Mouse (Mus musculus) A20 (cell line): ENCODE measurements around the gene 5830473C10Rik.
A peak's percentile ranks its signal among the peaks of the same experiment; 100 is the strongest.

Source experiments
- DNase-seq: peaks from one replicate; pipeline ENCODE4 v3.0.0-alpha.2; 2011; ENCODE audit warnings: low read depth, low spot score

The 5830473C10Rik gene

GRCm38 (mm10) chr5:90560743-90561142 lies at the start of gene 5830473C10Rik:
5830473C10Rik (plus strand) TSS chr5:90561107.
- DNase-seq = no peak

GRCm38 (mm10) chr5:90512288-90512955 lies 48.5 kb upstream of the 5830473C10Rik start:
- peak; percentile 5 for DNase-seq

GRCm38 (mm10) chr5:90515561-90515960 lies 45.3 kb upstream of the 5830473C10Rik start:
- DNase-seq = no peak

- DNase-seq = no peak
Measured at GRCm38 (mm10) chr5:90518356-90519100, 42.4 kb upstream of the 5830473C10Rik start, which contains the start of gene Afm. Afm (plus strand) TSS chr5:90518932.

GRCm38 (mm10) chr5:90551191-90551590 lies 9.7 kb upstream of the 5830473C10Rik start:
- DNase-seq = no peak

- no peak for DNase-seq
Measured at GRCm38 (mm10) chr5:90556052-90556451, 4.9 kb upstream of the 5830473C10Rik start.

- no peak for DNase-seq
Measured at GRCm38 (mm10) chr5:90561721-90562275, 891 bp downstream of the 5830473C10Rik start.

- DNase-seq = no peak
Measured at GRCm38 (mm10) chr5:90562880-90563279, 2.0 kb downstream of the 5830473C10Rik start.

- no peak for DNase-seq
Measured at GRCm38 (mm10) chr5:90564161-90564560, 3.3 kb downstream of the 5830473C10Rik start.

GRCm38 (mm10) chr5:90565205-90565604 lies 4.3 kb downstream of the 5830473C10Rik start:
- no peak for DNase-seq

GRCm38 (mm10) chr5:90567788-90568187 lies 6.9 kb downstream of the 5830473C10Rik start:
- no peak for DNase-seq

GRCm38 (mm10) chr5:90568338-90568737 lies 7.4 kb downstream of the 5830473C10Rik start:
- DNase-seq = no peak

GRCm38 (mm10) chr5:90571216-90571615 lies 10.3 kb downstream of the 5830473C10Rik start:
- DNase-seq = no peak

- DNase-seq = no peak
Measured at GRCm38 (mm10) chr5:90577751-90578150, 16.8 kb downstream of the 5830473C10Rik start.

- no peak for DNase-seq
Measured at GRCm38 (mm10) chr5:90579556-90579955, 18.6 kb downstream of the 5830473C10Rik start.

GRCm38 (mm10) chr5:90582179-90582578 lies 21.3 kb downstream of the 5830473C10Rik start:
- no peak for DNase-seq

GRCm38 (mm10) chr5:90584799-90585198 lies 23.9 kb downstream of the 5830473C10Rik start:
- no peak for DNase-seq

GRCm38 (mm10) chr5:90586511-90586910 lies 25.6 kb downstream of the 5830473C10Rik start:
- DNase-seq = no peak

GRCm38 (mm10) chr5:90588104-90588503 lies 27.2 kb downstream of the 5830473C10Rik start:
- DNase-seq = no peak

- peak; percentile 74 for DNase-seq
Measured at GRCm38 (mm10) chr5:90588708-90589595, 28.0 kb downstream of the 5830473C10Rik start.

GRCm38 (mm10) chr5:90590676-90591075 lies 29.8 kb downstream of the 5830473C10Rik start:
- DNase-seq = no peak

- DNase-seq = no peak
Measured at GRCm38 (mm10) chr5:90591936-90592335, 31.0 kb downstream of the 5830473C10Rik start.
